Mouse (Mus musculus) cerebellum, adult 18-20 months (tissue): Measurements from ENCODE around the gene Olfr1564.
"Not testable (repeated sequence)": the region's sequence is repeated elsewhere in the genome, so short reads cannot be mapped to it uniquely, and the experiment has no call there.

Source experiments
- DNase-seq, 2 experiments: peaks; one replicate each; pipeline ENCODE4 v3.0.0; 2021

The Olfr1564 gene

DNA sequence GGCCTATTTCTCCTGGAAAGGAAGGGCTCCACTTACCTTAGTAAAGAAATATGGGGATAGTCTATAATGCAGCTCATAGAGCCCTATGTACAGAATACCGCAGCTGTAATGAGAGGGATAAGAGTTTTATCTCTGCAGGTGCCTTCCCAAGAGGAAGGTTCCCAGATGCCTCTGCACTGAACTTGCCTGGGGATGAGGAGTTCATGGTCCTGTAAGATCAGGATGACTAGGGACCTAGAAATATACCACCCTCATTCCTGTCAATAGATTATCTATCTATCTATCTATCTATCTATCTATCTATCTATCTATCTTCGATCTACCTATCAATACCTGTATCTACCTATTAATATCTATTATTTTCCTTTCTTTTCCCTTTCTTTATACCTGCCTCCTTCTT is at the start of gene Olfr1564:
TSS of gene Olfr1564 (minus strand) at position 101 of the 400 bp plus-strand sequence.
- DNase-seq, result no peak

- no peak for DNase-seq
Observed at GRCm38 (mm10) chr17:33268907-33269306, 47.4 kb upstream of the Olfr1564 start.

DNA sequence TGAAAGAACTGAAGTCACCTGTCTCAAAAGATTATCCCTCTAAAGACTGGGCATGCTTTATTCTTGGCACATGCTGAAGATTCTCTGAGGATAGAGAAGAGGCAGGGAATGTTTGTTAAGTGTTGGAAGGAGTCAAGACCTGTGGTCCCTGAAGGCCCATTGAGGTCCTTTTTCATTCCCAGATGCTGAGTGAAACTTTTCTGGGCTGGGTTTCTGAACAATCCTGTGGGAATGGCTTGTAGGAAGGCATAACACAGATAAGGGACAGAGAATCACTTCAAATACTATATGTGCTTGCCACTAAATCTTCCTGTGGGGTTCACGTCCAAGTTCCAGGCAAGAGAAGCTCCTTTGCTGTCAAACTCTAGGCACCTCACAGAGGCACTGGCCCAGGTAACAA is 42.9 kb upstream of the Olfr1564 start, which contains the start of gene Olfr63:
TSS of gene Olfr63 (plus strand) at position 301 of the 400 bp plus-strand sequence.
- DNase-seq, result no peak

DNA sequence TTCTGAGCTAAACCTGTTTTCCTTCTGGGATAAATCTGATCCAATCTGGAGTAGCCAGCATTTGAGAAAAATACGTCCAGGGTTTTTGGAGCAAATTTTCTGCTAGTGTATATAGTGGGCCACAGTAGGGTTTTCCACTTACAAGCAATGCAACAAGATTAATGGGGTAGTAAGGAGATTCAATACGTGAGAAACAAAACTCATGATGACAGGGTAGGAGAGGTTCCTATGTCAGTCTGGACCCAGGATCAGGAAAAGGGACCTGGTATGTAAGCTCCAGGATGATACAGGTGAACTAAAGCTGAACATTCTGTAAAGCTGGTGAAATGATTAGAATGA is 33.8 kb upstream of the Olfr1564 start:
- DNase-seq, result not testable (repeated sequence)

- not testable (repeated sequence) for DNase-seq
Observed at GRCm38 (mm10) chr17:33254530-33255318, 33.2 kb upstream of the Olfr1564 start, which contains the start of gene Zfp955a. Zfp955a (minus strand) TSS chr17:33255145.

GRCm38 (mm10) chr17:33236646-33237045 is 15.2 kb upstream of the Olfr1564 start:
- not testable (repeated sequence) for DNase-seq

DNA sequence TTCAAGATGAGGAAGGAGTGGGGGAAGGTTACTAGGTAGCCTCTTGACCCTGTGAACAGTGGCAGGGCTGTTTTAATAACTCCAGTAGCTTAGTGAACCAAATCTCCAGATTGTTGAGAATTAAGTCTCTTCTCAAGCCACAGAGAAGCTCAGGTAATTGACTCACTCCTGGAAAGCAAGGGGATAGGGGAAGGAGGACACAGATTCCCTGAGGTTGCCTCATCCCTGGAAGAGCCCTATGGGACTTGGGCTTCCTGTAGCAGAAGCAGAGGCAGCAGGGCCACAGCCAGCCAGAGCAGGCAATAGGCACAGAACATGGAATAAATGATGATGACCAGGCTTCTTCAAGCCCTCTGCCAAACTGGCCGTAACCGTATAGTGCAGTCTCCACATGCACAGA is 30.5 kb downstream of the Olfr1564 start, which contains the start of gene Olfr239:
TSS of gene Olfr239 (plus strand) at position 301 of the 400 bp plus-strand sequence.
- not testable (repeated sequence) for DNase-seq

DNA sequence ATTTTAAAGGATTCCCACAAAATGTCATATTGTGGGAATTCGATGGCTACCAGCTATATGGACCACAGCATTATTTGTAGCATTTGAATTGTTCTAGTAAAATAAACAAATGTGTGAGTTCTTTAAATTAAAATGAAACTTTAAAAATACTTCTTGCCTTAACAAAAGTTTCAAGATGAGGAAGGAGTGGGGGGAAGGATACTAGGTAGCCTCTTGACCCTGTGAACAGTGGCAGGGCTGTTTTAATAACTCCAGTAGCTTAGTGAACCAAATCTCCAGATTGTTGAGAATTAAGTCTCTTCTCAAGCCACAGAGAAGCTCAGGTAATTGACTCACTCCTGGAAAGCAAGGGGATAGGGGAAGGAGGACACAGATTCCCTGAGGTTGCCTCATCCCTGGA is 53.3 kb downstream of the Olfr1564 start, which contains the start of gene Olfr55:
TSS of gene Olfr55 (plus strand) at position 301 of the 400 bp plus-strand sequence.
- not testable (repeated sequence) for DNase-seq
